Mouse (Mus musculus) retina, postnatal 1 day (tissue): ENCODE measurements around the gene Pramef17.
"Not testable (repeated sequence)": the region's sequence is repeated elsewhere in the genome, so short reads cannot be mapped to it uniquely, and the experiment has no call there.

ENCODE experiments used
- DNase-seq: peaks from one replicate; pipeline ENCODE4 v3.0.0-alpha.2; 2012

The Pramef17 gene

GRCm38 (mm10) chr4:143994269-143994668 is at the start of gene Pramef17:
Gene Pramef17 (minus strand): TSS chr4:143994369.
- DNase-seq: not testable (repeated sequence)

- not testable (repeated sequence) for DNase-seq
Observed at GRCm38 (mm10) chr4:143988126-143988525, 6.0 kb downstream of the Pramef17 start.

DNA sequence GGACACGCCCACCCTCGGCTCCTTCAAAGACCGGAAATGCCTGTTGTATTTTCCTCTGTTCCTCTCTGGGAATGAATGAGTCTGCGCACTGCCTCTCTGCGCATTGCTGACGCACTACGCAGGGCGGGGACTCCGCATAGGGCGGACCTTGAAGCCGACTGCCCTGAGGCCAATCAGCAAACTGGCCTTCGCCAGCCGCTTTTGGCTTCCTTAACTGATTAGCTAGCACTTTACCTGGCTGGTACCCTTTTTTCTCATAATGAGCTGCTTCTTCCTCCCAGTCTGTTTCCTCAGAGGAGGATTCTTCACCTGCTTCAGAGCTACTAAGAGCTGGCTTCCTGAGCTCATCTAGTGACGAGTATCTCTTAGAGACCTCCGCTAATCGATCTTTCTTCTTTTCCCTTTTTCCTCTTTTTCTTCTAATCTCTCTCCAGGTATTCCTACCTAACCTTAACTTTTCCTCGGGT is 6.7 kb downstream of the Pramef17 start:
- not testable (repeated sequence) for DNase-seq

- not testable (repeated sequence) for DNase-seq
Observed at GRCm38 (mm10) chr4:143985733-143986132, 8.4 kb downstream of the Pramef17 start.

DNA sequence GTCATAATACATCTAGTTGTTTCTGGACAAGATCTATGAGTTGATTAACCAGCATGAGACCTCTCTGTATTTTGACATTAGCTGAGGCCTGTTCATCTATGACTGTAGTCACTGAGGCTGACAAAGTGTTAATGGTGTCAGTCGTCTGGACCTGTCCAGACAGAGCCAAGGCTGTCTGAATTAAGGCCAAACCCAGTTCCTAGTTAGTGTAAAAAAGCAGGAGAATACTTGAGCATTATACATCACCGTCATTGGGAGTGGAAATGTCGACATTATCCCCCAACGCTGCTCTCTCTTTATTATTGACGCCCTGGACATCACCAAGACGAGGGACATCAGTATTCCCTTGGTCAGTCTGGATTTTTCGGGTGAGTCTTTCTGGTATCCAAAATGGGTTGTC is 9.0 kb downstream of the Pramef17 start:
- DNase-seq: not testable (repeated sequence)

- not testable (repeated sequence) for DNase-seq
Observed at GRCm38 (mm10) chr4:143983446-143983845, 10.7 kb downstream of the Pramef17 start.

GRCm38 (mm10) chr4:143966850-143967249 is 27.3 kb downstream of the Pramef17 start, which contains the start of gene Gm13101:
Gene Gm13101 (minus strand): TSS chr4:143966950.
- DNase-seq: not testable (repeated sequence)

GRCm38 (mm10) chr4:143950916-143951315 is 43.3 kb downstream of the Pramef17 start, which contains the start of gene Pramef25:
Gene Pramef25 (minus strand): TSS chr4:143951016.
- DNase-seq: not testable (repeated sequence)
